Mouse (Mus musculus) cortical plate, adult 2 months (tissue): ENCODE measurements around the gene Itpr1.

Experiments
- CTCF ChIP-seq: fragments of 200-500 bp; IDR thresholded peaks from 2 replicates; pipeline ENCODE4 v1.5.1; 2011; ENCODE audit warnings: mild to moderate bottlenecking, control low read depth, low read length; ENCODE audit not compliant: insufficient read depth; ENCODE audit errors: extremely low read depth
- POLR2A ChIP-seq: fragments of 200-500 bp; IDR thresholded peaks from 2 replicates; pipeline ENCODE4 v1.6.1; 2011; ENCODE audit warnings: mild to moderate bottlenecking, low read length, control low read depth; ENCODE audit not compliant: insufficient read depth; ENCODE audit errors: extremely low read depth

DNA sequence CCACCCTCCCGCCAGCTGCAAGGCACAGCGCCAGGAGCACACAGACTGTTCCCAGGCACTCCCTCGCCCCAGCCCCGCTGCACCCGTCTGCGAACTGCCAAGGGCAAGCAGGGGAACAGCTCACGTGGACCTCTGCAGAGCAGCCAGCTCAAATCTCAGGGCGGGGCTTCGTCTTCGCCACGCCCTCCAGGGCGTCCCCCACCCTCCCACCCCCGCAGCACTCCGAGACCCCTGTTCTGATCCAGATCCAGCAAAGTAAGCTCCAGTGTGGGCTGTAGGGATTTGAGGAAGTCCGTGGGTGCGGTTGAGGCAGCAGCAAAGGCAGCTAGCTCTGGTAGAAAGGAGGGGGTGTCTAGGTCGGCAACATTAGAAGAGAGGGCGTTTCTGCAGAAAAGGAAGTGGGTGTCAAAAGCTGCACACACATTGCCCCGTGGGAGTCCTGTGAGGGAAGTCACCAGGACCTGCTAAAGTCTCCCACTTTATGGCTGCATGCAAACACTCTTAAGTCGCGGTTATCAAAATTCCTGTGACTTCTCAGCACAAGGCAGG lies 358.2 kb downstream of the Itpr1 start:
- TF ChIP-seq POLR2A: no peak
- no peak for TF ChIP-seq CTCF
